Mouse (Mus musculus): ENCODE results near the gene Tmem138. TPM values are rescaled to one million over a fixed set of nuclear protein-coding genes. Genes with fewer than 3 reads are reported as not detected.
"Not testable (repeated sequence)": the region's sequence is repeated elsewhere in the genome, so short reads cannot be mapped to it uniquely, and the experiment has no call there.

The Tmem138 gene
- polyA plus RNA-seq, 1 experiment = 39.2 TPM

- TF ChIP-seq FOSL1 (IDR thresholded peaks at IDR 0.05; ENCODE audit: insufficient read depth, low read length, poor library complexity, severe bottlenecking) (no peak), CEBPB (IDR thresholded peaks at IDR 0.05; ENCODE audit: low read depth) (peak; percentile 27), MYOD1 (IDR thresholded peaks at IDR 0.05; ENCODE audit: control insufficient read depth, insufficient read length, low read depth) (no peak)
- Histone ChIP-seq H3K79me3 (ENCODE audit: low read depth) (no peaks in the 10 kb centered on the region), H3K79me2 (ENCODE audit: control insufficient read depth, insufficient read depth) (no peaks in the 10 kb centered on the region), H3K4me3 (ENCODE audit: insufficient read depth, poor library complexity, severe bottlenecking) (no peak overlapping the region), H3ac (ENCODE audit: control insufficient read depth, insufficient read length, low read depth) (no peak overlapping the region), H3K27me3 (ENCODE audit: control insufficient read depth, insufficient read depth, insufficient read length) (no peaks in the 10 kb centered on the region), H3K36me3 (ENCODE audit: control insufficient read depth, insufficient read depth) (peaks cover under 1% of the 10 kb centered on the region)
Measured at GRCm38 (mm10) chr19:10565217-10565616, 11.9 kb downstream of the Tmem138 start.

DNA sequence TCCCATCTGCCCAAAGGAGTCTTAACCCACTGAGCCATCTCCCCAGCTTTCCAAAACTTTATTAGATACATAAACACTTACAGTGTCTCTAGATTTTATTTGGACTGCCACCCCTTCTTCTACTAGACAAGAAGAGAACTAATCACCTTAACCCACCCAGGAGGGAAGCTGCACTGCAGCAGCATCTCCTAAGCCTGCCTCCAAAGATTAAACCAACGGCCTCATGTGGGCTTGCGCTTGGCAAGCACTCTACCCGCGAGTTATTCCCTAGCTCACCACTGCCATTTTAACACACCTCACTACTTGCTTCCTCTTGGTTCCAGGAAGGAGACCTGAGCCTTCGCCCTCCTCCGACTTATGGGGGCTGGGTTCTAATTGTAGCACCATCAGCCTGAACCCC lies 12.9 kb downstream of the Tmem138 start:
- no peaks in the 10 kb centered on the region for H3K79me2 ChIP-seq (ENCODE audit: control insufficient read depth, insufficient read depth)
- H3K36me3 ChIP-seq (ENCODE audit: control insufficient read depth, insufficient read depth) = no peaks in the 10 kb centered on the region
- no peak overlapping the region for H3ac ChIP-seq (ENCODE audit: control insufficient read depth, insufficient read length, low read depth)
- no peaks in the 10 kb centered on the region for H3K27me3 ChIP-seq (ENCODE audit: control insufficient read depth, insufficient read depth, insufficient read length)
- no peaks in the 10 kb centered on the region for H3K79me3 ChIP-seq (ENCODE audit: low read depth)
- no peak overlapping the region for H3K4me3 ChIP-seq (ENCODE audit: insufficient read depth, poor library complexity, severe bottlenecking)
- TF ChIP-seq USF1 (IDR thresholded peaks at IDR 0.05; ENCODE audit: low read depth) = no peak
- TF ChIP-seq MYOD1 (IDR thresholded peaks at IDR 0.05; ENCODE audit: control insufficient read depth, insufficient read length, low read depth) = no peak
- TF ChIP-seq MAX (IDR thresholded peaks at IDR 0.05) = no peak
- TF ChIP-seq CEBPB (IDR thresholded peaks at IDR 0.05; ENCODE audit: low read depth) = no peak
- TF ChIP-seq CTCF (IDR thresholded peaks at IDR 0.05; ENCODE audit: control insufficient read depth, insufficient read depth, insufficient read length) = no peak
- TF ChIP-seq FOSL1 (IDR thresholded peaks at IDR 0.05; ENCODE audit: insufficient read depth, low read length, poor library complexity, severe bottlenecking) = no peak
- TF ChIP-seq MYOG (IDR thresholded peaks at IDR 0.05; ENCODE audit: control insufficient read depth, extremely low read depth, insufficient read length) = no peak

- no peaks in the 10 kb centered on the region for H3K79me2 ChIP-seq (ENCODE audit: control insufficient read depth, insufficient read depth)
- H3K36me3 ChIP-seq (ENCODE audit: control insufficient read depth, insufficient read depth) = no peaks in the 10 kb centered on the region
- H3K4me3 ChIP-seq (ENCODE audit: insufficient read depth, poor library complexity, severe bottlenecking) = no peak overlapping the region
- no peak overlapping the region for H3ac ChIP-seq (ENCODE audit: control insufficient read depth, insufficient read length, low read depth)
- H3K27me3 ChIP-seq (ENCODE audit: control insufficient read depth, insufficient read depth, insufficient read length) = no peaks in the 10 kb centered on the region
- H3K79me3 ChIP-seq (ENCODE audit: low read depth) = no peaks in the 10 kb centered on the region
- TF ChIP-seq USF1 (IDR thresholded peaks at IDR 0.05; ENCODE audit: low read depth) (no peak), CTCF (IDR thresholded peaks at IDR 0.05; ENCODE audit: control insufficient read depth, insufficient read depth, insufficient read length) (no peak), CEBPB (IDR thresholded peaks at IDR 0.05; ENCODE audit: low read depth) (no peak), FOSL1 (IDR thresholded peaks at IDR 0.05; ENCODE audit: insufficient read depth, low read length, poor library complexity, severe bottlenecking) (no peak), MYOG (IDR thresholded peaks at IDR 0.05; ENCODE audit: control insufficient read depth, extremely low read depth, insufficient read length) (no peak), MYOD1 (IDR thresholded peaks at IDR 0.05; ENCODE audit: control insufficient read depth, insufficient read length, low read depth) (no peak), MAX (IDR thresholded peaks at IDR 0.05) (no peak)
Measured at GRCm38 (mm10) chr19:10562351-10562750, 14.8 kb downstream of the Tmem138 start.

DNA sequence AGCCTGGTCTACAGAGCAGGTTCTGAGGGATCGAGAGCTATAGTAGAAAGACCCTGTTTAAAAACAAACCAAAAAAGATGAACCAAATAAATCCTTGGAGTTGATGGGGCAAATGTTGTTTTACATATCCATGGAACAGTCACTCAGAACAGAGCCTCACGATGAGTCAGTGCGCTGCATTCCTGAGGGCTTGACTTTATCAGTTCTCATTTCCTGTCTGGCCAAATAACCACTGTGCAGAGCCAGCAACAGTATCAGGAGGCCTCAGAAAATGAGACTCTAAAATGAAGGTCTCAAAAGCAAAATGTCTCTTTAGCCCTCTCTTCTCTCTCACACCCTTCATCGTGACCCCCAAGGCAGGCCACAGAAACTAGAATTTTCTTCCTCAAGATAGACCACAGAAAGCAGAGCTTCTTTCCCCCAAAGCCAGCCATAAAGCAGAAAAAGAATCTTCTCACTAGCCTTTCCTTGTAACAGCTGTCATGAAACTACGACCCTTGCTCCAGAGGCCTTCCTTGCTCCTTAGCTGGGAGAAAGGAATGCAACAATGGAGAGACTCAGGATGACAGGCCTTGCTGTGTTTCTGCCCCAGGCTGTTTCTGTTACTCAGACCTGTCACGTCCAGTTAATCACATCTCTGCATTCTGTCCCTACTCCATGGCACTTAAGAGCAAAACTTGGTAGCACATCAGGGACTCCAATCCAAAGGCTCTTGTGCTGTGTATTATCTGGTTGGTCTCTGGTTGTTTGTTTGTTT lies 15.4 kb downstream of the Tmem138 start:
- TF ChIP-seq MYOD1 (IDR thresholded peaks at IDR 0.05; ENCODE audit: control insufficient read depth, insufficient read length, low read depth) (peak; percentile 38), MAX (IDR thresholded peaks at IDR 0.05) (no peak), FOSL1 (IDR thresholded peaks at IDR 0.05; ENCODE audit: insufficient read depth, low read length, poor library complexity, severe bottlenecking) (peak; percentile 81)
- Histone ChIP-seq H3K4me3 (ENCODE audit: insufficient read depth, poor library complexity, severe bottlenecking) (no peak overlapping the region), H3K79me3 (ENCODE audit: low read depth) (no peaks in the 10 kb centered on the region), H3K79me2 (ENCODE audit: control insufficient read depth, insufficient read depth) (no peaks in the 10 kb centered on the region), H3ac (ENCODE audit: control insufficient read depth, insufficient read length, low read depth) (no peak overlapping the region), H3K36me3 (ENCODE audit: control insufficient read depth, insufficient read depth) (no peaks in the 10 kb centered on the region), H3K27me3 (ENCODE audit: control insufficient read depth, insufficient read depth, insufficient read length) (no peaks in the 10 kb centered on the region)

GRCm38 (mm10) chr19:10560108-10560507 lies 17.1 kb downstream of the Tmem138 start:
- Histone ChIP-seq H3K79me3 (ENCODE audit: low read depth) (no peaks in the 10 kb centered on the region), H3K4me3 (ENCODE audit: insufficient read depth, poor library complexity, severe bottlenecking) (no peak overlapping the region)

GRCm38 (mm10) chr19:10557837-10558375 lies 19.3 kb downstream of the Tmem138 start:
- not testable (repeated sequence) for H3K79me3 ChIP-seq (ENCODE audit: low read depth); H3K36me3 ChIP-seq (ENCODE audit: control insufficient read depth, insufficient read depth); H3K79me2 ChIP-seq (ENCODE audit: control insufficient read depth, insufficient read depth); H3K27me3 ChIP-seq (ENCODE audit: control insufficient read depth, insufficient read depth, insufficient read length); H3ac ChIP-seq (ENCODE audit: control insufficient read depth, insufficient read length, low read depth); H3K4me3 ChIP-seq (ENCODE audit: insufficient read depth, poor library complexity, severe bottlenecking)

More at GRCm38 (mm10) chr19:10560108-10560507, 17.1 kb downstream of the Tmem138 start:
- Histone ChIP-seq H3ac (ENCODE audit: control insufficient read depth, insufficient read length, low read depth) (no peak overlapping the region), H3K27me3 (ENCODE audit: control insufficient read depth, insufficient read depth, insufficient read length) (no peaks in the 10 kb centered on the region), H3K79me2 (ENCODE audit: control insufficient read depth, insufficient read depth) (peaks cover 4% of the 10 kb centered on the region), H3K36me3 (ENCODE audit: control insufficient read depth, insufficient read depth) (no peaks in the 10 kb centered on the region)
- TF ChIP-seq MYOG (IDR thresholded peaks at IDR 0.05; ENCODE audit: control insufficient read depth, extremely low read depth, insufficient read length) (no peak), CTCF (IDR thresholded peaks at IDR 0.05; ENCODE audit: control insufficient read depth, insufficient read depth, insufficient read length) (peak; percentile 54)
